Mouse (Mus musculus): ENCODE measurements around the gene Bend7.

Gene Bend7

GRCm38 (mm10) chr2:4717769-4718661 is at the start of gene Bend7:
Gene Bend7, plus strand, starts transcription at chr2:4717831.
- DNase-seq (ENCODE audit: low read depth, low spot score) = no peak

- DNase-seq (ENCODE audit: low read depth, low spot score) = no peak
These were observed 49.0 kb upstream of the Bend7 start for GRCm38 (mm10) chr2:4668626-4669025.

DNA sequence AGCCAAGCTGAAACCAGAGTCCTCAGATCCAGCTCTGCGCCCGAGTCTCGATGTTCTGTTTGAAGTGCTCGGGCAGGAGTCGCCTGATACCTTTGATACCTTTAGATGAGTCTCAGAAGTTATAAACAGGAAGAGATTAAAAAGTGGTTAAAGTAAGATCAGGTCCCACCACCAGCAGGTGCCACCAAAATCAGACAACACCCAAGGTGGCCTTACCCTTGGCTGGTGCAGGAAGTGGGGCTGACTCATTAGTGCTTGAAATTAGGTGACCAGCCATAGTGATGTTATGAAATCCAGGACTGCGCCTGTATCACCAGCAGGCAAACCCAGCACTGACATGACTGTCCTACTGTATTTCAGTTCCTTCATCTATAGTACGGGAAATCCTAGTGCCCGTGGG is 47.9 kb upstream of the Bend7 start:
- DNase-seq (ENCODE audit: low read depth, low spot score) = no peak

- no peak for DNase-seq (ENCODE audit: low read depth, low spot score)
These were observed 46.0 kb upstream of the Bend7 start for GRCm38 (mm10) chr2:4671636-4672035.

- no peak for DNase-seq (ENCODE audit: low read depth, low spot score)
These were observed 37.7 kb upstream of the Bend7 start for GRCm38 (mm10) chr2:4679886-4680285.

- DNase-seq (ENCODE audit: low read depth, low spot score) = peak; percentile 3
These were observed 6.4 kb upstream of the Bend7 start for GRCm38 (mm10) chr2:4711262-4711661.

DNA sequence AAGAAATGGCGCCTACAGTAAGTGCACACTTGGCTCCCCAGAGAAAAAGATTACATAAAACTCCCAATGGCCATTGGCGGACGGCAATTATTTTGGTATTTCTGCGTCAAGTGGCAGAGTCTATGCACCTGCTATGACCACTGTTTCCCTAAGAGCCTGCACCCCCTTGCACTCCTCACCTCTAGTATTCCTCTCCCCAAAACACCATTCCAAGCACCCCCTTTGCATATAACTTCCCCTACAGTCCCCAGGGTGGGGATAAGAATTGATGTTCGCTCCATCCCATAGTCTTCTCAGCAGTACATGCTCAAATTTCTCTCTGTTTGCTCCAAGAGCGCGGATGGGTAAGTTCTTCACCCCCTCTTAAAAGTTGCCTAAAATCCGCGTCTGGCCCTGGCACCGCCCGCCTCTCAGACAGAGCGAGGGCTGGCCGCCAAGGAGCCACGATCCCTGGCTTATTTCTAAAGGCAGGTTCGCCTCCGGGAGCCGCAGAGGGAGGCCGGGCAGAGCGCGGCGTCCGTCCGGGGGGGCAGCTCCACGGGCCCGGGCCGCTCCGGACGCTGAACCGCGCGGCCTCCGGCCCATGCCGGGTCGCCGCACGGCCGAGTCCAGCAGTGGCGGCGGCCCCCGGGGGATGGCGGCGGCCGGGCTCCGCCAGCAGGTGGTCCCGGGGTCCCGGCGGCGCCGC is 406 bp upstream of the Bend7 start:
- DNase-seq (ENCODE audit: low read depth, low spot score) = no peak

GRCm38 (mm10) chr2:4723088-4723487 is 5.5 kb downstream of the Bend7 start:
- no peak for DNase-seq (ENCODE audit: low read depth, low spot score)

DNA sequence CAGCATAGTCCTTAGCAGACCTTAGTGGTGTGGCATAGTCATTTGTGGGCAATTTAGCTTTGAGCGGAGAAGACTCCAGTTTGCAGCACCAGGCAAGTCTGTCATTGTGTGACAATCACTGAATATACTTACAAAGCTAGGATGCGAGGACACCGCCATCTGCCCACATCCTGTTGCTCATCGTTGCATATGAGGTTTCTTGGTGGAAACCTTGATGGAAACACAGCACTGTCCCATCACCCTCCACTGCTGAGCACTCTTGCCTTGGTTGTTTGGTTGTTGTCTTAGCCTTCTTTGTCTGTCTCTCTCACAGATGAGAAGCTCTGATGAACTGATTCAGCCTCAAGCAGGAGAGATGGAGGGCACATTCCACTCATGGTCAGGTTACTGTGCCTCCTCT is 12.5 kb downstream of the Bend7 start:
- peak; percentile 2 for DNase-seq (ENCODE audit: low read depth, low spot score)

- DNase-seq (ENCODE audit: low read depth, low spot score) = no peak
These were observed 16.3 kb downstream of the Bend7 start for GRCm38 (mm10) chr2:4733971-4734370.

- no peak for DNase-seq (ENCODE audit: low read depth, low spot score)
These were observed 18.6 kb downstream of the Bend7 start for GRCm38 (mm10) chr2:4736095-4736797.

- DNase-seq (ENCODE audit: low read depth, low spot score) = no peak
These were observed 19.1 kb downstream of the Bend7 start for GRCm38 (mm10) chr2:4736798-4737155.

DNA sequence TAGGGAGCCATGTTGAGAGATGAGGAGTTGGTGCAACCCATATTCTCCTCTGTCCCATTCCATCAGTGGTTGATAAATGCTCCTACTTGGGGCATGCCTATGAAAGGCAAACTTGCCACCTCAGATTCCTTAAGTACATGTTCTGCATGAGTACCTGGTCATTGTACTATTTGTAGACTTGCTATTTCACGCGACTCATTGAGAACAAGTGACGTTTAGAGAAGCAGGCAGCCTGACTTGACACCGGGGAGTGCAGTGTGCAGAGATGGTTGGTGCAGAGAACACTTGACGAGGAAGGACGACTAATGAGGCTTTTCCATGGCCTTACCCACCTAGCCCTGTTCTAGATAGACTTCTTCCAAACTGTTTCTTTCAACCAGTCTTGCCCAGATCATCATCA is 34.3 kb downstream of the Bend7 start:
- no peak for DNase-seq (ENCODE audit: low read depth, low spot score)

- no peak for DNase-seq (ENCODE audit: low read depth, low spot score)
These were observed 38.1 kb downstream of the Bend7 start for GRCm38 (mm10) chr2:4755716-4756115.

GRCm38 (mm10) chr2:4757218-4757617 is 39.6 kb downstream of the Bend7 start:
- DNase-seq (ENCODE audit: low read depth, low spot score) = no peak

DNA sequence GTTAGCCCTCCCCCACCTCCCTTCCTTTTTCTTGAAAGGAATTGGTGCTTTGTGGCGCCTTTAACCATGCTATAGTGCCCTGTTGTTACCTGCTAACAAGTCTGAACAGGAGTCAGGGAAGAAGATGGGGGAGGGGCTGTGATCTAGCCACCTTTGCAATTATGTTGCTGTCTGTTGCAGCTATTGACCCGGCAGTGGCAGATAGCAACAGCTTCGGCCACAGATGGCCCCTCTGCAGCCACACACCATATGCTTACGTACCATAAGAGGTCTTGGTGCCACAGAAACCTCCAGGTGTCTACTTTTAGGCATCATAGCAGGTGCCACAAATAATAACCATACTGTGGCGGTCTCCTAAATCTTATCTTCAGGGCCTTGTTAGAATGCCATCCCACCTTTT is 43.1 kb downstream of the Bend7 start:
- no peak for DNase-seq (ENCODE audit: low read depth, low spot score)

DNA sequence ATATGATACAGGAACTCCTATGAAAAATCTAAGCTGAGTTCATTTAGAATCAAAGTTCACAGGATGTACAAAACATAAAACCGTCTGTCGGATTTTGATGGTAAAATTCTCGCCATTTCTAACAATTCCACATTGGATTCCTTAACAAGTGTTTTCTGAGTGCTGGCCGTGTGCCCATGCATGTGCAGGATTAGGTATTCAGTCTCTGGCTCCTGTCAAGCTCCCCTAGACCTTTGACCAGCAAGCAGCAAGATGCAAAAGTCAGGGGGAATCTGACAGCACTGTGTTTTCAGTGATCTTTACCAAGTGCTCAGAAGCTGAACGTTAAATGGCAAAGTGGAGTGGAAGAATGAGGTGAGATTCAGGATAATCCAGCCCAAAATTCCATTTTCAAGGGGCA is 44.3 kb downstream of the Bend7 start:
- no peak for DNase-seq (ENCODE audit: low read depth, low spot score)

DNA sequence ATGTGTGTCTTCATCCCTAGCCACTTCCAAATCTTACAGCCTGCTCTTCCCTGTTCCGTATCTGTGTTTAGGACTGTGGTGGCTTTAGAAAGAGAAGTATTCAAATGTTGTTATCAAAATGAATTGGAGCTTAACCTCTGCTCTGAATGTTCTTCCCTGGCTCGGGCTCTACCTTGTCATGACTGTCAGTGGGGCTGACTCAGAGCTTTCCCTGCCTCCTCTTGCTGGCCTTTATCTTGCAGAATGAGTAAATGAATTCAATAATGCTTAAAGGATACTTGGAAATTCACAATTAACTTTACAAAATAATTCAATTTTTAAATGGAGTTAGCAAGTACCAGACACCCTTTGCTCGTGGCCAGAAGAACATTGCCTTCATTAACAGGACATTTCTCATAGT is 46.4 kb downstream of the Bend7 start:
- no peak for DNase-seq (ENCODE audit: low read depth, low spot score)

DNA sequence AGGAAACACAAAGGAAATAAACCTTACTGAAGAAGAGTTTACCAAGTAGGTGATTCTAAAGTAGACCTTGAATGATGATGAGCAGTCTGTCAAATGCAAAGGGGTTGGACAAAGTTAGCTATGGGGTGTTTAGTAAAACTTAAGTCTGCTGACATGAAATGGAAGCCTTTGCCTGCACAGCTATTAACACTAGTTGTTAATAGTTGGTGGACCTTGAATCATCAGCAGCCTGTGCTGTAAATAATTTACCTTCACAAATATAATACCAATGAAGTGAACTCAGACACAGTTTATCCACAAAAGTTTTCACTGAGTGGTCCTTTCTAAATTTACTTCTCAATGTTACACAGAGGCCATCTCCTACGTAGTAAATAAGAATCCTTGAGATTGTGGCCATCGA is 52.7 kb downstream of the Bend7 start:
- DNase-seq (ENCODE audit: low read depth, low spot score) = no peak

GRCm38 (mm10) chr2:4773911-4774310 is 56.3 kb downstream of the Bend7 start:
- DNase-seq (ENCODE audit: low read depth, low spot score) = no peak

GRCm38 (mm10) chr2:4777291-4777690 is 59.7 kb downstream of the Bend7 start:
- no peak for DNase-seq (ENCODE audit: low read depth, low spot score)

DNA sequence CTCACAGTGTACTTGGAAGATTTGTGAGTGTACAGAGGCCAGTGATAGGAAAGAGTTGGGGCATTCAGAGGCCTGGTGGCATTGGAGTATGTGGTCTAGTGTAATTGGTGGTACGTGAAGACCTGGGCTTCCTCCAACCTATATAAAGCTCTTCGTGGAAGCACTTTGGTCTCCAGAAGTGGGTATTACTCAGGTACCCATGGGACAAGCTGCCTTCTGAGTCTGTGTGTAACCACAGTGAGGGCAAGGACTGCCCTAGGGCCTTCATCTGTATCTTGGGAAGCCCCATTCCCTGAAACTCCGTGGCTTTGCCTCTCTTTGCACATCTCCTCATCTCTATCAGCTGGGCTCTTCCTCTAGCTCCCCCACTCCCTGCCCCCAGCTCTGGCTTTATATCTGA is 64.0 kb downstream of the Bend7 start:
- DNase-seq (ENCODE audit: low read depth, low spot score) = no peak

DNA sequence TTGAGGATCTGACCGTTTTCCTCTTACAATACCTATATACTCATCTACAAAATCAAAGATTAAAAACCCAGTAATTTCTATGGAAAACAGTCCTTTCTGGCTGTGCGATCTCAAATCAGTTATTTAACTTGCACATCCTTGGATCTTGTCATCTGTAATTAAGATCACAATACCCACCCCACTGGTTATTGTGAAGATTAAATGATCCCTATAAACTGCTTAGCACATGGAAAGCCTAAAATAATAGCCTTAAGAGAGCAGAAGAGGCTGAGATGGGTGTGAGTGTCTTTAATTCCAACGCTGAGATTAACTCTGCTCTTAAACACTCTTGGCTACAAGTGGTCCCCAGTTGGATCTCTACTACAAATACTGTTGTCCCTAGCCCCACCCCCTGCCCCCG is 64.8 kb downstream of the Bend7 start:
- DNase-seq (ENCODE audit: low read depth, low spot score) = no peak
